Mouse (Mus musculus) kidney, embryonic 14.5 days (tissue): ENCODE data around the gene Itpk1. TPM values are rescaled to one million over a fixed set of nuclear protein-coding genes. Genes with fewer than 3 reads are reported as not detected.

Experiments
- ATAC-seq: fragments of 200-750 bp; cut with Nextera tagmentation; 2 replicates; pipeline ENCODE4 v1.8.0; 2017; ENCODE audit warnings: moderate number of reproducible peaks, mild to moderate bottlenecking, moderate TSS enrichment, moderate library complexity; ENCODE audit not compliant: low FRiP score, low TSS enrichment
- H3K27ac ChIP-seq: fragments of 300-500 bp; sonication (generic); 2 replicates; pipeline ENCODE4 v1.5.1; 2014; ENCODE audit warnings: low read depth, mild to moderate bottlenecking, low read length, moderate library complexity, mixed read lengths
- H3K27me3 ChIP-seq: fragments of 300-500 bp; sonication (generic); 2 replicates; pipeline ENCODE4 v1.6.1; 2014; ENCODE audit warnings: mild to moderate bottlenecking, low read length; ENCODE audit not compliant: control insufficient read depth, insufficient read depth
- H3K36me3 ChIP-seq: fragments of 300-500 bp; sonication (generic); 2 replicates; pipeline ENCODE4 v1.6.1; 2014; ENCODE audit warnings: low read length, mixed read lengths; ENCODE audit not compliant: control insufficient read depth, insufficient read depth
- H3K4me1 ChIP-seq: fragments of 300-500 bp; sonication (generic); 2 replicates; pipeline ENCODE4 v1.6.1; 2014; ENCODE audit warnings: low read length, mixed read lengths; ENCODE audit not compliant: control insufficient read depth, insufficient read depth
- H3K4me2 ChIP-seq: fragments of 300-500 bp; sonication (generic); replicated peaks from 2 replicates; pipeline ENCODE4 v1.6.1; 2014; ENCODE audit warnings: low read depth, mild to moderate bottlenecking, low read length
- H3K4me3 ChIP-seq: fragments of 300-500 bp; sonication (generic); 2 replicates; pipeline ENCODE4 v1.5.1; 2014; ENCODE audit warnings: mild to moderate bottlenecking, low read length
- H3K9ac ChIP-seq: fragments of 300-500 bp; sonication (generic); 2 replicates; pipeline ENCODE4 v1.6.1; 2014; ENCODE audit warnings: low read depth, mild to moderate bottlenecking, low read length, moderate library complexity
- H3K9me3 ChIP-seq: fragments of 300-500 bp; sonication (generic); 2 replicates; pipeline ENCODE4 v1.6.1; 2016; ENCODE audit warnings: low read length; ENCODE audit not compliant: control insufficient read depth
- WGBS: fragments of 180-500 bp; shearing (Covaris S2); extraction: QIAGEN DNeasy Blood & Tissue Kit; methylation state at CpG from one replicate; pipeline ENCODE4 v1.1.7; 2014; 5-methylcytosine and 5-hydroxymethylcytosine counted together
- polyA plus RNA-seq: library from polyadenylated mRNA; unstranded; fragments of >200 nt; fragmentation: Nextera tagmentation; extraction: Ambion mirVana; gene quantifications from 2 replicates; pipeline ENCODE4 v1.2.1, GENCODE M21; 2014

Gene Itpk1
- polyA plus RNA-seq, 1 experiment from 2014 or later = 18.4 TPM

GRCm38 (mm10) chr12:102686321-102686720 is 18.4 kb downstream of the Itpk1 start:
- 85% methylated on average over 5 of the region's 5 CpGs for WGBS
- peaks cover 17% of the 10 kb centered on the region; the same call in 1 of the 2 replicates for H3K4me1 ChIP-seq

DNA sequence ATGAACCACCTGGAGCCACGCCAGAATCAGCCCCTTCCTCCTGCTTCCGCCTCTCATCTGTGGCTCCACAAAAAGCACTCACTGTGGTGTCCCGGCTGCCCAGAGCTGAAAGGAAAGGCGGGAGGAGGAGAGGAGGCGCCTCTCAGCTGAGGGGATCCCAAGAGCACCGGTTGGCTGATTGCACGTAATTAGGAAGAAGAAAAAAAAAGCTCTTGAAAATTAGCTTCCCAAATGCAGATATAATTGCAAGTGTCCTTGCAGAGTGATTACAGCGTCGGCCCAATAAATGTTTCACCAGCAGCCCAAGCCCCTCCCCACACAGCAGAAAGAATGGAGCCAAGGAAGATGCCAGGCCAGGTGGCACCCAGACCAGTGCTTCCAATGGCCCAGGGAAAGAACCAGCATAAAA is 19.2 kb downstream of the Itpk1 start:
- H3K4me3 ChIP-seq = no peak overlapping the region
- no peaks in the 10 kb centered on the region for H3K36me3 ChIP-seq
- peaks cover 14% of the 10 kb centered on the region; the same call in 1 of the 2 replicates for H3K4me1 ChIP-seq
- no peaks in the 10 kb centered on the region for H3K9me3 ChIP-seq
- H3K4me2 ChIP-seq = no peak overlapping the region
- no peaks in the 10 kb centered on the region for H3K27me3 ChIP-seq
- no peak for ATAC-seq
- WGBS = 13% methylated on average over 9 of the region's 9 CpGs
- H3K9ac ChIP-seq = no peak overlapping the region
- H3K27ac ChIP-seq = no peak overlapping the region

More at GRCm38 (mm10) chr12:102686321-102686720, 18.4 kb downstream of the Itpk1 start:
- Histone ChIP-seq H3K4me3 (no peak overlapping the region), H3K9me3 (no peaks in the 10 kb centered on the region), H3K9ac (no peak overlapping the region), H3K27me3 (no peaks in the 10 kb centered on the region), H3K36me3 (no peaks in the 10 kb centered on the region), H3K27ac (no peak overlapping the region), H3K4me2 (no peak overlapping the region)
- ATAC-seq = no peak

DNA sequence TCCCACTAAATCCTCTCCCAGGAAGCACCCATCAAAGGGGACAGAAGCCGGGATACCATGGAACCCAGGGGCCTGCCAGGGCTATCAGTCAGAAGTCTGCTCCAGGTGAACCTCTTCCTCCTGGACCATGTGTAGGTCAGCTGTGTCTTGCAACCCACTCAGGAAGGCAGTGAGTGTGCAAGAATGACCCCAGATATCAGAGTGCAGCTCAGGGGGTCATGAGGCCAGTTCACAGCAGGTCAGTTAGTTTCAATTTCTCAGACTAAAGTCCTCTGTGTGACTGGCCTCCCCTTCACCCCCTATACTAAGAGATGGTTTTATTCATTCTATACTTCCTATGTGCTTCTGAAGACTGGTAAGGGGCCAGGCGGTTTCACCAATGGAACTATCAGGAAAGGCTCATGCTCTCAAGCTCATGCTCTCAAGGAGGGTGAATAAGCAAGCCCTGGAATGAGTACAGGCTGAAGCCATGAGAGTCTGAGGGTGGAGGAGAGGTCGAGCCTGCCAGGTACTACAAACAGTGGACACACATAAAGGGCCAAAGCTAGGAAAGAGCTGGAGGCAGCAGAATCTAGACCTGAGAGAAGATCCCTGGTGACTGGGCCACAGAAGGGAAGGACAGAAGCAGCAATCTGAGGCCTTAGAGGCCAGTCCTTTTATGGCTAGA is 19.9 kb downstream of the Itpk1 start:
- no peak for ATAC-seq
- H3K9ac ChIP-seq = no peak overlapping the region
- WGBS = 74% methylated on average over 3 of the region's 3 CpGs
- H3K27ac ChIP-seq = no peak overlapping the region
- no peaks in the 10 kb centered on the region for H3K9me3 ChIP-seq
- peaks cover 14% of the 10 kb centered on the region; the same call in 1 of the 2 replicates for H3K4me1 ChIP-seq
- H3K36me3 ChIP-seq = no peaks in the 10 kb centered on the region
- H3K4me2 ChIP-seq = no peak overlapping the region
- H3K4me3 ChIP-seq = no peak overlapping the region
- H3K27me3 ChIP-seq = no peaks in the 10 kb centered on the region

DNA sequence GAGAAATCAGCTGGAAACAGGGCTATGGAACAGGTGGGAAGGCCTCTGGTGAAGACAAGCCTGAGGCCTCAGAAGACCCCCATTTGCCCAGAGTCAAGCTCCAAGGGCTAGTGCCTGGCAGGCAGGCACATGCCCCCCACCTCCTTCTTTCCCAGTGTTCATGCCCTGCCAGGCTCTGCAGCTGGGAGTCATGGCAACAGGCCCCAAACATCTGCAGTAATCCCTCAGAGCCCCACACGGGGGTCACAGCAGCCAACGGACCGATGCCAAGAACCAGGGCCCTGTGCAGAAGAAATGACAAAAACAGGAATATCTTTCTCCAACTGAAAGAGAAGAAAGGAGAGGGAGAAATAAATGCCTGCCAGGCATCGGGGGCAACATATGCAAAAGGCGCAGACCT is 20.8 kb downstream of the Itpk1 start:
- H3K27ac ChIP-seq = no peak overlapping the region
- H3K9ac ChIP-seq = no peak overlapping the region
- H3K4me3 ChIP-seq = no peak overlapping the region
- no peaks in the 10 kb centered on the region for H3K27me3 ChIP-seq
- WGBS = 84% methylated on average over 5 of the region's 5 CpGs
- H3K4me2 ChIP-seq = no peak overlapping the region
- H3K4me1 ChIP-seq = peaks cover 14% of the 10 kb centered on the region; the same call in 1 of the 2 replicates
- H3K9me3 ChIP-seq = no peaks in the 10 kb centered on the region
- ATAC-seq = no peak
- no peaks in the 10 kb centered on the region for H3K36me3 ChIP-seq

- peaks cover 14% of the 10 kb centered on the region; the same call in 1 of the 2 replicates for H3K4me1 ChIP-seq
- WGBS = 66% methylated on average over 6 of the region's 6 CpGs
- H3K4me3 ChIP-seq = no peak overlapping the region
- no peak for ATAC-seq
- H3K27me3 ChIP-seq = no peaks in the 10 kb centered on the region
- H3K9me3 ChIP-seq = no peaks in the 10 kb centered on the region
- no peaks in the 10 kb centered on the region for H3K36me3 ChIP-seq
- H3K27ac ChIP-seq = no peak overlapping the region
- H3K4me2 ChIP-seq = no peak overlapping the region
- no peak overlapping the region for H3K9ac ChIP-seq
Measured at GRCm38 (mm10) chr12:102683438-102683837, 21.3 kb downstream of the Itpk1 start.

DNA sequence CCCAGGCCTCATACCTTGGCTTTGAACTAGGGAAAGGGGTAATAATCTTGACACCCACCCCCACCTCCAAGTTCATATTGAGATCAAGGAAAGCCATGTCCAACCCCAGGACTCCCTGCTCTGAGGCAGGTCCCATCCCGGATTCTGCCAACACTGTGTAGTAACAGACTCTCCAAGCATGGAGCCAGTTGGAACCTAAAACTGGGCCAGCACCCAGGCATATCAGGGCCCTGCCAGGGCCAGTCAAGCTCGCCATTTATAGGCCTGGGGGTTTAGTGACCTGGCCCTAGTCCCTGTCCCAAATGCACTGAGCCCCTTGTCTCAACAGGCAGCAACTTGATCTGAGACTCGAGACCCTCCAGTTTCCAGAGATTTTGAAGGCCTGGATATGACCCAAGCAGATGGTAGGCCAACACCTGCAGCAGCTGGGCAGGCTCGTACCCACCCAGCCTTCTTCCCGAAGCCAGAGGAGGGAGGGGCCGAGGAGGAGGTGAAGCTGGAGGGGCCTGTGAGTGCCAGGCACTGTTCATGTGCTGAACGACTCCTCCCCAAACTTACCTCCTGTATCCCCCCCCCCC is 21.9 kb downstream of the Itpk1 start:
- Histone ChIP-seq H3K27me3 (no peaks in the 10 kb centered on the region), H3K4me2 (no peak overlapping the region), H3K9me3 (no peaks in the 10 kb centered on the region), H3K36me3 (no peaks in the 10 kb centered on the region), H3K4me1 (peaks cover 14% of the 10 kb centered on the region; the same call in 1 of the 2 replicates), H3K4me3 (no peak overlapping the region), H3K9ac (no peak overlapping the region), H3K27ac (no peak overlapping the region)
- no peak for ATAC-seq
- WGBS = 85% methylated on average over 7 of the region's 7 CpGs

DNA sequence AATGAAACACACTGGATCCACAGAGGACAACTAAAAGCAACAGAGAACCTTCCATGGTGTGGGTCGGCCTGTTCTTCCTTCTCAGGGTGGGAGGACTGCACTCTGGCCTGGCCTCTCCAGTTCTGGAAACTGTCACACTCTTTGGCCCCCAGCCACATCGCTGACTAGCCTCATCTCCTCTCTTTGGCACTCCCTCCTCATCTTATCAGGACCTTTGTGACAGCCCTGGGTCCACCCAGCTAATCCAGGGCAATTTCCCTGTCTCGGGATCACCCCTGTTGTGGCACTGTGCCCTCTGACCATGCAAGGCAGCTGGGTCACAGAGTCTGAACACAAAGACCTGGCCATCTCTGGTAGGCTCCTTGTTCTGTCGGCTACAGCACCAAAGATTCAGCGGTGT is 22.6 kb downstream of the Itpk1 start:
- H3K27ac ChIP-seq = no peak overlapping the region

GRCm38 (mm10) chr12:102681590-102681989 is 23.1 kb downstream of the Itpk1 start:
- Histone ChIP-seq H3K9ac (no peak overlapping the region), H3K4me2 (no peak overlapping the region), H3K4me3 (no peak overlapping the region), H3K27me3 (no peaks in the 10 kb centered on the region), H3K27ac (no peak overlapping the region), H3K4me1 (peaks cover 14% of the 10 kb centered on the region; the same call in 1 of the 2 replicates), H3K36me3 (no peaks in the 10 kb centered on the region), H3K9me3 (no peaks in the 10 kb centered on the region)
- WGBS = 79% methylated on average over 7 of the region's 7 CpGs
- no peak for ATAC-seq

More for the DNA sequence above, 22.6 kb downstream of the Itpk1 start:
- no peak overlapping the region for H3K4me3 ChIP-seq
- whole genome bisulfite sequencing = 80% methylated on average over 5 of the region's 5 CpGs
- H3K9ac ChIP-seq = no peak overlapping the region
- H3K4me1 ChIP-seq = peaks cover 14% of the 10 kb centered on the region; the same call in 1 of the 2 replicates
- no peak overlapping the region for H3K4me2 ChIP-seq
- no peaks in the 10 kb centered on the region for H3K9me3 ChIP-seq
- no peaks in the 10 kb centered on the region for H3K36me3 ChIP-seq
- H3K27me3 ChIP-seq = no peaks in the 10 kb centered on the region
- no peak for ATAC-seq

DNA sequence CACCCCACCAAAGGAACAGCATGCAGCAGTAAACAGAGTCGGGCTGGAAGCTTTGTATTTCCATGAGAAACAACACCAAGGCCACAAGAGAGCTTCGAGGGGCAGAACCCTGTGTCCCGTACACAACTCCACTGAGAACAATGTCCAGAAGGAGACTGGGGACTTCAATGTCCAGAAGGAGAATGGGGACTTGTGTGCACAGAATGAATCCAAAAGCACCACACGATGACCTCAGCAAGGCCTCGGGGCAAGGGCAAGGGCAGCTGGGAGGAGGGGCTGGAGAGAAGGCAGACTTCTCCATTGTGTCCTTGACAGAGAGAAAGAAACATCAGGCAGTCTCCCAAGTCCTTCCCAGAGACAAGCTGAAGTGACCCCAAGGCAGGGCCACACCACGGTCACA is 25.9 kb downstream of the Itpk1 start:
- 74% methylated on average over 6 of the region's 6 CpGs for WGBS
- no peak for ATAC-seq
- H3K27ac ChIP-seq = no peak overlapping the region
- no peaks in the 10 kb centered on the region; the same call in 1 of the 2 replicates for H3K4me1 ChIP-seq
- no peak overlapping the region for H3K4me3 ChIP-seq
- H3K27me3 ChIP-seq = no peaks in the 10 kb centered on the region
- H3K36me3 ChIP-seq = no peaks in the 10 kb centered on the region; the same call in 1 of the 2 replicates
- H3K9ac ChIP-seq = no peak overlapping the region
- H3K4me2 ChIP-seq = no peak overlapping the region
- no peaks in the 10 kb centered on the region for H3K9me3 ChIP-seq
